ENCODE assay signal across 8 mouse cellular contexts in genomic region chr1:180250441-180250830, GRCm38 (mm10). TPM values are rescaled to one million over a fixed set of nuclear protein-coding genes. Genes with fewer than 3 reads are reported as not detected.
DNase-seq lines count a peak whose midpoint lies in the region; ATAC-seq lines count a peak whose summit lies in the region.

No protein-coding gene starts in this region.

- H3K4me3 ChIP-seq in forebrain, embryonic 11.5 days (ENCODE audit: low read depth, low read length), result no peak overlapping the region
- H3K4me3 ChIP-seq in forebrain, embryonic 13.5 days, result no peak overlapping the region
- H3K4me3 ChIP-seq in midbrain, embryonic 15.5 days, result no peak overlapping the region
- H3K4me3 ChIP-seq in midbrain, embryonic 14.5 days (replicated peaks; ENCODE audit: low read depth, low read length), result no peak overlapping the region
- no peak overlapping the region for H3K4me3 ChIP-seq in neural tube, embryonic 15.5 days (replicated peaks)

- intact Hi-C loops in heart, postnatal 10 days (cut with DNase I), result no loop called here

- H3K4me2 ChIP-seq in forebrain, embryonic 11.5 days (ENCODE audit: low read depth, low read length, severe bottlenecking), result 0 out of 2 replicates have a peak overlapping the region, but pooled peaks have one; percentile 2
- H3K4me2 ChIP-seq in forebrain, embryonic 13.5 days, result no peak overlapping the region
- 0 out of 2 replicates have a peak overlapping the region, but pooled peaks have one; percentile 17 for H3K4me2 ChIP-seq in midbrain, embryonic 15.5 days
- H3K4me2 ChIP-seq in midbrain, embryonic 14.5 days (ENCODE audit: low read length), result no peak overlapping the region
- H3K4me2 ChIP-seq in neural tube, embryonic 15.5 days, result peak overlapping the region; percentile 43; the same call in 1 of the 2 replicates

- no peak for DNase-seq in forebrain, embryonic 11.5 days (ENCODE audit: low spot score)
- DNase-seq in midbrain, embryonic 14.5 days, result no peak
- peak; percentile 34 to 39 for DNase-seq in heart, postnatal 10 days
- no peak for DNase-seq in layer of hippocampus, adult 9-11 months
- DNase-seq in adrenal gland, adult 2 months, result no peak

- no peaks in the 10 kb centered on the region for H3K36me3 ChIP-seq in forebrain, embryonic 11.5 days (ENCODE audit: control insufficient read depth, insufficient read depth, low read length)
- no peaks in the 10 kb centered on the region for H3K36me3 ChIP-seq in forebrain, embryonic 13.5 days (ENCODE audit: poor library complexity, severe bottlenecking)
- no peaks in the 10 kb centered on the region for H3K36me3 ChIP-seq in midbrain, embryonic 15.5 days (replicated peaks)
- no peaks in the 10 kb centered on the region for H3K36me3 ChIP-seq in midbrain, embryonic 14.5 days (ENCODE audit: control insufficient read depth, insufficient read depth, low read length)
- no peaks in the 10 kb centered on the region for H3K36me3 ChIP-seq in neural tube, embryonic 15.5 days

- H3K27me3 ChIP-seq in forebrain, embryonic 11.5 days (ENCODE audit: control insufficient read depth, insufficient read depth, low read length), result peaks cover 7% of the 10 kb centered on the region
- H3K27me3 ChIP-seq in forebrain, embryonic 13.5 days, result peaks cover 8% of the 10 kb centered on the region; the same call in 1 of the 2 replicates
- H3K27me3 ChIP-seq in midbrain, embryonic 15.5 days (replicated peaks), result 0 out of 2 replicates have a peak, but pooled peaks cover 7% of the 10 kb centered on the region
- H3K27me3 ChIP-seq in midbrain, embryonic 14.5 days (ENCODE audit: control insufficient read depth, insufficient read depth, low read length), result peaks cover 7% of the 10 kb centered on the region; the same call in 1 of the 2 replicates
- H3K27me3 ChIP-seq in neural tube, embryonic 15.5 days (replicated peaks), result no peaks in the 10 kb centered on the region

- WGBS in forebrain, embryonic 11.5 days, result 67% methylated on average over 8 of the region's 8 CpGs
- 65% methylated on average over 8 of the region's 8 CpGs for WGBS in forebrain, embryonic 13.5 days
- WGBS in midbrain, embryonic 15.5 days, result 69% methylated on average over 8 of the region's 8 CpGs
- WGBS in midbrain, embryonic 14.5 days, result 67% methylated on average over 8 of the region's 8 CpGs
- WGBS in neural tube, embryonic 15.5 days, result 71% methylated on average over 8 of the region's 8 CpGs

- H3K9ac ChIP-seq in forebrain, embryonic 11.5 days (ENCODE audit: low read length), result no peak overlapping the region
- no peak overlapping the region for H3K9ac ChIP-seq in forebrain, embryonic 13.5 days
- no peak overlapping the region for H3K9ac ChIP-seq in midbrain, embryonic 15.5 days
- H3K9ac ChIP-seq in midbrain, embryonic 14.5 days (replicated peaks; ENCODE audit: low read length), result no peak overlapping the region
- H3K9ac ChIP-seq in neural tube, embryonic 15.5 days (replicated peaks), result 0 out of 2 replicates have a peak overlapping the region, but pooled peaks have one; percentile 10

- no peak overlapping the region for H3K27ac ChIP-seq in forebrain, embryonic 11.5 days (ENCODE audit: low read depth, low read length)
- H3K27ac ChIP-seq in forebrain, embryonic 13.5 days, result no peak overlapping the region
- no peak overlapping the region for H3K27ac ChIP-seq in midbrain, embryonic 15.5 days
- H3K27ac ChIP-seq in midbrain, embryonic 14.5 days (replicated peaks; ENCODE audit: low read depth, low read length), result no peak overlapping the region
- H3K27ac ChIP-seq in neural tube, embryonic 15.5 days (replicated peaks), result no peak overlapping the region

- ATAC-seq in forebrain, embryonic 11.5 days (replicated peaks; ENCODE audit: low FRiP score), result no peak
- ATAC-seq in forebrain, embryonic 13.5 days, result no peak
- no peak for ATAC-seq in midbrain, embryonic 15.5 days (replicated peaks)
- ATAC-seq in midbrain, embryonic 14.5 days (ENCODE audit: low FRiP score, low TSS enrichment), result no peak
- 0 out of 2 replicates have a peak, but pooled peaks have one; percentile 4 for ATAC-seq in neural tube, embryonic 15.5 days (ENCODE audit: low FRiP score)

- peaks cover 8% of the 10 kb centered on the region; the same call in 1 of the 2 replicates for H3K4me1 ChIP-seq in forebrain, embryonic 11.5 days (replicated peaks; ENCODE audit: control insufficient read depth, insufficient read depth, low read length)
- H3K4me1 ChIP-seq in forebrain, embryonic 13.5 days, result peaks cover 12% of the 10 kb centered on the region
- peaks cover 18% of the 10 kb centered on the region for H3K4me1 ChIP-seq in midbrain, embryonic 15.5 days
- H3K4me1 ChIP-seq in midbrain, embryonic 14.5 days (ENCODE audit: control insufficient read depth, insufficient read depth, low read length), result peaks cover 14% of the 10 kb centered on the region
- peaks cover 23% of the 10 kb centered on the region for H3K4me1 ChIP-seq in neural tube, embryonic 15.5 days

- no peaks in the 10 kb centered on the region for H3K9me3 ChIP-seq in forebrain, embryonic 11.5 days (ENCODE audit: control insufficient read depth, low read length)
- no peaks in the 10 kb centered on the region for H3K9me3 ChIP-seq in forebrain, embryonic 13.5 days (replicated peaks)
- H3K9me3 ChIP-seq in midbrain, embryonic 15.5 days, result no peaks in the 10 kb centered on the region
- H3K9me3 ChIP-seq in midbrain, embryonic 14.5 days (ENCODE audit: control insufficient read depth, low read length), result no peaks in the 10 kb centered on the region
- no peaks in the 10 kb centered on the region for H3K9me3 ChIP-seq in neural tube, embryonic 15.5 days (replicated peaks)

RNA-seq across cellular contexts. Expression of gene Psen2, which starts 12.8 kb away (rescaled TPM):
- 5.7 and 6.1 TPM in 2 replicates for polyA plus RNA-seq in forebrain, embryonic 11.5 days (2014; fragmentation: Nextera tagmentation; extraction: Ambion mirVana)
- 7.3 and 9.7 TPM in 2 replicates for polyA plus RNA-seq in forebrain, embryonic 13.5 days (2015; fragmentation: Nextera tagmentation; extraction: Ambion mirVana)
- polyA plus RNA-seq in midbrain, embryonic 15.5 days (2015; fragmentation: Nextera tagmentation; extraction: Ambion mirVana), result 15.4 and 15.8 TPM in 2 replicates
- polyA plus RNA-seq in midbrain, embryonic 14.5 days (2014; fragmentation: Nextera tagmentation; extraction: Ambion mirVana), result 12.9 and 13.7 TPM in 2 replicates
- total RNA-seq in heart, postnatal 10 days (2021), result 10 to 100 TPM; 13.5 to 15.3 TPM
- 16.8 and 19.8 TPM in 2 replicates for polyA plus RNA-seq in neural tube, embryonic 15.5 days (2015; fragmentation: Nextera tagmentation; extraction: Ambion mirVana)
- 10 to 100 TPM; 32.4 to 33.5 TPM for total RNA-seq in adrenal gland, adult 2 months (2021)
- polyA plus RNA-seq in adrenal gland, adult 2 months (2012; rRNA removed), result 60.5 and 75.3 TPM in 2 replicates

RNA-seq across cellular contexts. Expression of gene Coq8a, which starts 51.0 kb away (rescaled TPM):
- polyA plus RNA-seq in forebrain, embryonic 11.5 days (2014; fragmentation: Nextera tagmentation; extraction: Ambion mirVana), result 1.4 and 1.5 TPM in 2 replicates
- 1.5 and 1.6 TPM in 2 replicates for polyA plus RNA-seq in forebrain, embryonic 13.5 days (2015; fragmentation: Nextera tagmentation; extraction: Ambion mirVana)
- polyA plus RNA-seq in midbrain, embryonic 15.5 days (2015; fragmentation: Nextera tagmentation; extraction: Ambion mirVana), result 2.7 and 3.9 TPM in 2 replicates
- polyA plus RNA-seq in midbrain, embryonic 14.5 days (2014; fragmentation: Nextera tagmentation; extraction: Ambion mirVana), result 2.0 and 2.1 TPM in 2 replicates
- 100 to 1,000 TPM; 568 to 689 TPM for total RNA-seq in heart, postnatal 10 days (2021)
- polyA plus RNA-seq in neural tube, embryonic 15.5 days (2015; fragmentation: Nextera tagmentation; extraction: Ambion mirVana), result 3.4 and 5.8 TPM in 2 replicates
- 100 to 1,000 TPM; 290 to 315 TPM for total RNA-seq in adrenal gland, adult 2 months (2021)
- polyA plus RNA-seq in adrenal gland, adult 2 months (2012; rRNA removed), result 141 and 188 TPM in 2 replicates

Comparison
In these comparisons a context has a peak if more than half of its experiments do, and no peak if none do; other contexts are left out.
1. H3K4me2 ChIP-seq: peak in forebrain, embryonic 11.5 days (single experiment), midbrain, embryonic 15.5 days (single experiment) and neural tube, embryonic 15.5 days (single experiment); none in forebrain, embryonic 13.5 days (single experiment) and midbrain, embryonic 14.5 days (single experiment).
2. DNase-seq: peak in heart, postnatal 10 days (2 of 2); none in forebrain, embryonic 11.5 days (single experiment), midbrain, embryonic 14.5 days (single experiment), layer of hippocampus, adult 9-11 months (single experiment) and adrenal gland, adult 2 months (single experiment).
3. RNA of gene Coq8a, which starts 51.0 kb away (polyA plus RNA-seq): 141 to 188 TPM in adrenal gland, adult 2 months; 3.4 to 5.8 TPM in neural tube, embryonic 15.5 days, 2.7 to 3.9 TPM in midbrain, embryonic 15.5 days, 2.0 to 2.1 TPM in midbrain, embryonic 14.5 days, 1.5 to 1.6 TPM in forebrain, embryonic 13.5 days and 1.4 to 1.5 TPM in forebrain, embryonic 11.5 days; every median in the first group is over 10 times any median in the second.